Mouse (Mus musculus): ENCODE data around the gene Hmg20a.

DNA sequence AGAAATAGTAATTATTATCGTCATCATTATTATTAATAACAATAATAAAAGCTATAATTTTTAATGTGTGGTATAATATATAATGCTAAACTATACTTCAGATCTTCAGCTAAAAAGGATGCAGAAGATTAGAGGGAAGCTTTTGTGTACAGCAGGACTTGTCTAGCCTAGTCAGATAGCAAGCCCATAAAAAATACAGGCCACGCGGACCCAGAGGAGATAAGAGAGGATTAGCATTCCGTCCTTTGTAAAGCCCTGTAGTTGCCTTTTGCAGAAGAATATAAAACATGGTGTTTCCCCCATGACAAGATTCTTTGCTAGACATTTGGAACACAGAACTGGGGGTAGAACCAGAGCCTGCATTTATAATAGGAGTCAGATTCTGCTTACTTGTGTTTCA lies 13.8 kb upstream of the Hmg20a start:
- TF ChIP-seq CTCF (IDR thresholded peaks at IDR 0.05; ENCODE audit: extremely low read depth, insufficient read length, insufficient replicate concordance, low read depth, low read length) (no peak), POLR2A (IDR thresholded peaks at IDR 0.05; ENCODE audit: low read depth, low read length) (no peak)

All from small intestine, adult 2 months (tissue).